Mouse (Mus musculus) spleen, postnatal 4 days (tissue): ENCODE results near the gene 4930550L24Rik.

Source experiments
- DNase-seq, 2 experiments: peaks; one replicate each; pipeline ENCODE4 v3.0.0; 2022; ENCODE audit warnings: low spot score in 2 of 2

Gene 4930550L24Rik

GRCm38 (mm10) chrX:58909060-58909459, at the start of gene 4930550L24Rik:
TSS of gene 4930550L24Rik (plus strand) at chrX:58909360.
- DNase-seq, result no peak

GRCm38 (mm10) chrX:58900753-58901152, 8.4 kb upstream of the 4930550L24Rik start:
- no peak for DNase-seq

DNA sequence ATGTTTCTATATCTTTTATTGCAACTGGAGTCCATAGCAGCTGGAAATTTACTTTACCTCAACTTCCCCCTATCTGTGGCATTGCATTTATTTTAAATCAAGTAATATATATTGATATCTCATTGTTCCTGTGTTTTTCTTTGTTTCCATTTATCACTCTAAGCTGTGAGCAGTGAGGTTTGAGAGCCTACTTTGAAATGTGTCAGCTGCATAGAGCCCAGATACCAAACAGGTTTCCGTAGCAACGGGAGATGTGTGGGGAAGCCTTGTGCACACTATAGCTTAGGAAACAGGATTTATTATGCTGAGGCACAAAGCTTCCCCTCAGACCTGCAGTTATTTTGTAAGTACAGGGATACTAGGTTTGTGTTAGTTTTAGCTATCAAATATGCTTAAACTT, 58.8 kb downstream of the 4930550L24Rik start:
- DNase-seq, result no peak
